Mouse (Mus musculus) forebrain, embryonic 16.5 days (tissue): ENCODE data around the gene Nfkbiz. TPM values are rescaled to one million over a fixed set of nuclear protein-coding genes. Genes with fewer than 3 reads are reported as not detected.

Experiments
- ATAC-seq: fragments of 200-750 bp; cut with Nextera tagmentation; 2 replicates; pipeline ENCODE4 v1.8.0; 2017; ENCODE audit warnings: mild to moderate bottlenecking, moderate library complexity
- H3K27ac ChIP-seq: fragments of 300-500 bp; sonication (generic); 2 replicates; pipeline ENCODE4 v1.5.1; 2014; ENCODE audit warnings: low read length, control low read depth
- H3K27me3 ChIP-seq: fragments of 300-500 bp; sonication (generic); replicated peaks from 2 replicates; pipeline ENCODE4 v1.6.1; 2014; ENCODE audit warnings: low read length; ENCODE audit not compliant: control insufficient read depth, insufficient read depth
- H3K36me3 ChIP-seq: fragments of 300-500 bp; sonication (generic); 2 replicates; pipeline ENCODE4 v1.6.1; 2014; ENCODE audit not compliant: control insufficient read depth, insufficient read depth
- H3K4me1 ChIP-seq: fragments of 300-500 bp; sonication (generic); replicated peaks from 2 replicates; pipeline ENCODE4 v1.6.1; 2014; ENCODE audit warnings: low read length; ENCODE audit not compliant: control insufficient read depth, insufficient read depth
- H3K4me2 ChIP-seq: fragments of 300-500 bp; sonication (generic); 2 replicates; pipeline ENCODE4 v1.6.1; 2014; ENCODE audit warnings: mild to moderate bottlenecking, low read length, control low read depth
- H3K4me3 ChIP-seq: fragments of 300-500 bp; sonication (generic); replicated peaks from 2 replicates; pipeline ENCODE4 v1.5.1; 2014; ENCODE audit warnings: mild to moderate bottlenecking, low read length, control low read depth
- H3K9ac ChIP-seq: fragments of 300-500 bp; sonication (generic); replicated peaks from 2 replicates; pipeline ENCODE4 v1.6.1; 2014; ENCODE audit warnings: low read depth, low read length, control low read depth
- H3K9me3 ChIP-seq: fragments of 300-500 bp; sonication (generic); 2 replicates; pipeline ENCODE4 v1.6.1; 2016; ENCODE audit warnings: low read length; ENCODE audit not compliant: control insufficient read depth
- WGBS: fragments of 180-500 bp; shearing (Covaris S2); extraction: QIAGEN DNeasy Blood & Tissue Kit; methylation state at CpG from one replicate; pipeline ENCODE4 v1.1.7; 2014; 5-methylcytosine and 5-hydroxymethylcytosine counted together
- polyA plus RNA-seq: library from polyadenylated mRNA; unstranded; fragments of >200 nt; fragmentation: Nextera tagmentation; extraction: Ambion mirVana; gene quantifications from 2 replicates; pipeline ENCODE4 v1.2.1, GENCODE M21; 2015

The Nfkbiz gene
- polyA plus RNA-seq, 1 experiment from 2014 or later, result 1.6 TPM

DNA sequence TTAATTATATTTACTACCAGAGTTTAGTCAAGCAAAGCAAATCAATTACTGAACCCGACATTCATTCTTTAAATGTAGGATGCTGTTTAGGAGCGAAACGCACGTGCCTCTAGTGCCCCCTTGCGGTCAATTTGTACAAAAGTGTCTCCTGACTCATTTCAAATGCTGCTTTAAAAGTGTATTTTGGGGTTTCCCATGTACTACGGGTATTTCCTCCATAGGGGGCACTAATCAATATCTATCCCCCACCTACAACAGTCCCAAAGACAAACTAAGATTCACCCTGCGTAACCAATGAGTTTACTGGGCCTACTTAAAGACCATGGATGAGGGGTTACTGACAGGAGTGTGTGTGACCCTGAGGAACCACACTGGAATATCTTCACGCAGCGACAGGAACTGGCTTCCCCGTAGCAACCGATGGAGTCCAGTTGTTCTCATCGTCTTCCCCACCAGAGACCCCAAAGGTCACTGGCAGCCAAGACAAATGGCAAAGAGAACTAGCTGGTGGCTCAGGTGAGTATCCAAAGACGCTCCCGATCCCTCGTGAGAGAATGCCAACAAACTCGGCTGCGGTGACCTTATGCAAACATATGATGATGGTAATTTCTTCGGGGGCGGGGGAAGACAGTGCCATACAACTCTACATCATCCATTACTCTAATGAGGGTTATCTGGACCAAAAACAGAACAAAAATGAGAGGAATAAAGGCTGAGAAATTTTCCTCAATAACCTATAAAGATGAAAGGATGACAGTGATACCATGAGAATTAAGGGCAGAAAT lies 14.4 kb upstream of the Nfkbiz start:
- Histone ChIP-seq H3K27me3 (no peaks in the 10 kb centered on the region), H3K36me3 (no peaks in the 10 kb centered on the region), H3K4me2 (no peak overlapping the region), H3K9me3 (no peaks in the 10 kb centered on the region), H3K4me3 (no peak overlapping the region), H3K4me1 (no peaks in the 10 kb centered on the region), H3K9ac (no peak overlapping the region), H3K27ac (no peak overlapping the region)
- peak; percentile 86 for ATAC-seq
- WGBS, result 60% methylated on average over 19 of the region's 19 CpGs

DNA sequence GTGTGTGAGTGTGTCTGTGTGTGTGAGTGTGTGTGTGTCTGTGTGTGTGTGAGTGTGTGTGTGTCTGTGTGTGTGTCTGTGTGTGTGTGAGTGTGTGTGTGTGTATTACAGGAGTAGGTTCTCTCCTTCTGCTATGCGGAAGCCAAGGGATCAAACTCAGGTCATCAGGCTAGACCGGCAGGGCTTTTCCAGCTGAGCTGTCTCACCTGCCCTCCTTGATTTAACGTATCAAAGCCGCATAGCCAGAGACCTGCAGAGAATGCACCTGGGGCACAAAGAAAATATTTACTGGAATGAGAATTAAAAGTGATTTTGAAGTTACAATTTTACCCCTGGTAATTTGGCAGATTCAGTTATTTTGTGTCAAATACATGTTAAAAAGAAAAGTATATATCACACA lies 13.8 kb upstream of the Nfkbiz start:
- H3K27me3 ChIP-seq, result no peaks in the 10 kb centered on the region
- H3K4me2 ChIP-seq, result no peak overlapping the region
- no peak overlapping the region for H3K9ac ChIP-seq
- H3K9me3 ChIP-seq, result no peaks in the 10 kb centered on the region
- no peak overlapping the region for H3K4me3 ChIP-seq
- H3K4me1 ChIP-seq, result no peaks in the 10 kb centered on the region
- H3K36me3 ChIP-seq, result no peaks in the 10 kb centered on the region; the same call in 1 of the 2 replicates
- 0 out of 2 replicates have a peak, but pooled peaks have one; percentile 22 for ATAC-seq
- WGBS, result 41% methylated on average over 4 of the region's 4 CpGs
- no peak overlapping the region for H3K27ac ChIP-seq

- H3K4me1 ChIP-seq, result no peaks in the 10 kb centered on the region
- 90% methylated on average over 3 of the region's 3 CpGs for WGBS
- H3K9me3 ChIP-seq, result no peaks in the 10 kb centered on the region
- H3K9ac ChIP-seq, result no peak overlapping the region
- no peaks in the 10 kb centered on the region; the same call in 1 of the 2 replicates for H3K36me3 ChIP-seq
- no peak overlapping the region for H3K4me2 ChIP-seq
- no peaks in the 10 kb centered on the region for H3K27me3 ChIP-seq
- no peak overlapping the region for H3K4me3 ChIP-seq
- H3K27ac ChIP-seq, result no peak overlapping the region
- no peak for ATAC-seq
Observed at GRCm38 (mm10) chr16:55850485-55850884, 11.8 kb upstream of the Nfkbiz start.

DNA sequence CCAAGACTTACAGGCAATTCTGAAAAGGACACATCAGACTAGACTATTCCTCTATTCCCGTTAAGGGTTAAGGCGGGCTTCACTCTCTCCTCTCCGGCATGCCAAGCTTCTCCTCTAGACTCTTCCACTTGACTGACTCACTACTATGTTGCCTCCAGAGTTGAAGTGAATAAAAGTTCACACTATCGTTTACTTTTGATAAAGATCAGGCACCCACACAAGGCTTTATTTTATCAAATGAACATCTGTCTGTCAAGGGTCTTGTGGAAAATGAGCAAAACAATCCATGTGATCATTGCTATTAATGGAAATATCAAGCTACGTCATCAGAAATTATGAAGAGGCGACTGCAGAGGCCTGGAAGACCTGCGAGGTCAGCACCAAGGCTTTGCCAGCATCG lies 9.0 kb upstream of the Nfkbiz start:
- no peaks in the 10 kb centered on the region for H3K27me3 ChIP-seq
- no peak overlapping the region for H3K4me3 ChIP-seq
- H3K9me3 ChIP-seq, result no peaks in the 10 kb centered on the region
- H3K4me2 ChIP-seq, result no peak overlapping the region
- no peak for ATAC-seq
- peaks cover 8% of the 10 kb centered on the region for H3K36me3 ChIP-seq
- no peaks in the 10 kb centered on the region for H3K4me1 ChIP-seq
- H3K9ac ChIP-seq, result no peak overlapping the region
- H3K27ac ChIP-seq, result no peak overlapping the region
- 67% methylated on average over 8 of the region's 8 CpGs for WGBS

DNA sequence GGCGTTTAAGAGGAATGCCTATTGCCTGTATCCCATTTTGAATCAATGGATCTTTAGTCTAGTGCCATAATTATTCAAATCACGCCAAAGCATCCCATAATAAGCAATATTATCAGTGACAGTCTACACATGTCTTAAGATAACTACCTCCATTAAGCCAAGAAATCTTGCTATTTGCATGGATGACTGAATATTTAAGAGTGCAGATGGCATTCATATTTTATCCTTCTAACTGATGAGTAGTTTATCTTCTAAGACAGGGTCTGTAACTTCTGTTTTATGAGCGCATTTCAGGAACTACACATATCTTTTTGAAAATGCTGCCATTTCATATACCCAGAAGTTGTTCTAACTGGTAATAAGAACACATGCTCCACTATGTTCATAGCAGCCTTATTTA lies 6.1 kb upstream of the Nfkbiz start:
- Histone ChIP-seq H3K27ac (no peak overlapping the region), H3K4me3 (no peak overlapping the region), H3K4me1 (no peaks in the 10 kb centered on the region), H3K4me2 (no peak overlapping the region), H3K9ac (no peak overlapping the region), H3K27me3 (no peaks in the 10 kb centered on the region), H3K36me3 (peaks cover 8% of the 10 kb centered on the region), H3K9me3 (no peaks in the 10 kb centered on the region)
- no peak for ATAC-seq
- 90% methylated on average over 3 of the region's 3 CpGs for WGBS

DNA sequence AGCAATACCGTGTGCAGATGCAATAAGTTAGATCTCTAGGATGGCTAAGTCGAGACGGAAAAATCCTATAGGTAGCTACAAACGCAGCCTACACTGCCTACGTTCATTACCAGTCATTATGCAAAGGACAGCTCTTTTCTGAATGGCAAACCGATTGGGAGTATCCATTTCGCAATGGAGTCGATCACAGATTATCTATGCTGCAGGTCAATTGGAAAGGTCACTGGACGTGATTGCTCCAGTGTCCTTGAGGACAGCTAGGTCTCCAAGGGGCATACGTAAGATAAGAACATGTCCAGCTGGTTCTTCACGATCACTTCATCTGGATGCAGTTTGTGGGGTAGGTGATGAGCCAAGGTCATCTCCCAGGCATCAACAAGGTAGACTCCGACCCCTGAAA lies 5.2 kb upstream of the Nfkbiz start:
- no peak for ATAC-seq
- Histone ChIP-seq H3K4me3 (no peak overlapping the region), H3K27ac (no peak overlapping the region), H3K36me3 (peaks cover 8% of the 10 kb centered on the region), H3K4me1 (no peaks in the 10 kb centered on the region), H3K27me3 (no peaks in the 10 kb centered on the region), H3K9ac (no peak overlapping the region), H3K9me3 (no peaks in the 10 kb centered on the region), H3K4me2 (no peak overlapping the region)
- WGBS, result 95% methylated on average over 12 of the region's 12 CpGs

- Histone ChIP-seq H3K36me3 (peaks cover 8% of the 10 kb centered on the region), H3K27me3 (no peaks in the 10 kb centered on the region), H3K4me3 (no peak overlapping the region), H3K4me2 (no peak overlapping the region), H3K9ac (no peak overlapping the region), H3K9me3 (no peaks in the 10 kb centered on the region), H3K4me1 (0 out of 2 replicates have a peak, but pooled peaks cover under 1% of the 10 kb centered on the region), H3K27ac (no peak overlapping the region)
- no peak for ATAC-seq
- WGBS, result 92% methylated on average over 5 of the region's 5 CpGs
Observed at GRCm38 (mm10) chr16:55843134-55843533, 4.4 kb upstream of the Nfkbiz start.

DNA sequence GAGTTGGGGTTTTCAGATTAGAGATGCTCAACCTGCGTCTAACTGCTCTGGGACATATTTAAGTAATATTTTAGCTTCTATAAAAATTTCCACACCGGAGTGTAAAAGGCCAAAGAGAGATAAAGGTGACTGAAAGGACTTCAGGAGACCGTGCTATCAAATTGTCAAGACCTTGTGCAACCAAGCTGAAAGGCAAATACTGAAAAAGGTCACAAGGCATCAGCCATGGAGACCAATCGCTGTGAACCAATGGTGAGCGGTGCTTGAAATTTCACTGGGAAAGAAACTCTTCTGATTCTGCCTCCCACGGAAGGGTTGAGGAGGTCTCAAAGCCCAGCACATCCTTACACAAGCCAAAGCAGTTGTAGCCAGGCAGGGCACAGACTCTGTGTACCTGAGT lies 2.8 kb upstream of the Nfkbiz start:
- H3K4me2 ChIP-seq, result no peak overlapping the region
- no peak overlapping the region for H3K27ac ChIP-seq
- WGBS, result 94% methylated on average over 6 of the region's 6 CpGs
- H3K36me3 ChIP-seq, result peaks cover 8% of the 10 kb centered on the region
- ATAC-seq, result no peak
- H3K4me3 ChIP-seq, result no peak overlapping the region
- 0 out of 2 replicates have a peak, but pooled peaks cover 4% of the 10 kb centered on the region for H3K4me1 ChIP-seq
- H3K9ac ChIP-seq, result no peak overlapping the region
- H3K27me3 ChIP-seq, result no peaks in the 10 kb centered on the region
- no peaks in the 10 kb centered on the region for H3K9me3 ChIP-seq

DNA sequence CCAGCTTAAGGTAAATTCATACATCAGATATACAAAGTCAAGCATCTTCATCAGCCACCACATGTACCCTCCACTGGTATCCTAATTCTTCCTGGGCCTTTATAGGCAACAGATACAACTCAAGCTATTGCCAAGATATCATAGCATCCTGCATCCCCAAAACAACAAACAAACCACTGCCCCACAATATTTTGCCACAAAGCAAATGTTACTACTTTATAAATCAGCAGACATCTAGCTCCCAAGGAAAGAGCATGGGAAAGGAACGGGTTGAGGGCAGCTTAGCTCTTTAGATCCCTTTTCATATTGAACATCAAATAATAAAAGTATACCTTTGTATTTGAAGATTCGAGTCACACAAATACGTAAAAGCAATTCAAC lies 580 bp downstream of the Nfkbiz start:
- 1% methylated on average over 3 of the region's 3 CpGs for WGBS
- Histone ChIP-seq H3K27ac (no peak overlapping the region), H3K4me1 (0 out of 2 replicates have a peak, but pooled peaks cover 4% of the 10 kb centered on the region), H3K4me3 (peak overlapping the region; percentile 78), H3K4me2 (peak overlapping the region; percentile 84), H3K36me3 (no peaks in the 10 kb centered on the region), H3K9me3 (no peaks in the 10 kb centered on the region), H3K9ac (peak overlapping the region; percentile 85), H3K27me3 (no peaks in the 10 kb centered on the region)
- ATAC-seq, result no peak
